Mouse (Mus musculus) B cell, adult 2 months (primary cell): ENCODE results near the gene Dop1a.
"Not testable (repeated sequence)": the region's sequence is repeated elsewhere in the genome, so short reads cannot be mapped to it uniquely, and the experiment has no call there.

Experiments
- DNase-seq, 2 experiments: peaks; one replicate each; pipeline ENCODE4 v3.0.0; 2022

Dop1a gene

GRCm38 (mm10) chr9:86587019-86587795 is 120.3 kb downstream of the Dop1a start:
- DNase-seq: no peak

- peak in 1 of 2 experiments; percentile 23 for DNase-seq
Observed at GRCm38 (mm10) chr9:86592676-86593668, 126.0 kb downstream of the Dop1a start.

DNA sequence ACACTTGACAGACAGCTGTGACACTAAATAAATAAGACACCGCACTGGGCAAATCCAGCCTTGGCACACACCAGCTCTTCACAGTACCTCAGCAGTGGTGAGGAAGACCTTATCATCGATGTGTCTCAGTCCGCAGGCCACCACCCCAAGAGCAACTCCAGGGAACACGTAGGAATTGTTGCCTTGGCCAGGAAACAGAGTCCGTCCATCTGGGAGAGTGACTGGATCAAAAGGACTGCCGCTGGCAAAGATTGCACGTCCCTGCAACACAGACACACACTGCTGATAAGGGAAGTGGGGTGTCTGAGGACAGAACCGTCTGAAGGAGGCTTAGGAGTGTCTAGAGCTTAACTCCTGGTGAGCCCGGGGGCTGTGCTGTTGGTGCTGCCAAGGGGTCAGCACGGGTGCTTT is 127.4 kb downstream of the Dop1a start:
- not testable (repeated sequence) for DNase-seq

GRCm38 (mm10) chr9:86596983-86597382 is 130.0 kb downstream of the Dop1a start:
- DNase-seq: not testable (repeated sequence)

DNA sequence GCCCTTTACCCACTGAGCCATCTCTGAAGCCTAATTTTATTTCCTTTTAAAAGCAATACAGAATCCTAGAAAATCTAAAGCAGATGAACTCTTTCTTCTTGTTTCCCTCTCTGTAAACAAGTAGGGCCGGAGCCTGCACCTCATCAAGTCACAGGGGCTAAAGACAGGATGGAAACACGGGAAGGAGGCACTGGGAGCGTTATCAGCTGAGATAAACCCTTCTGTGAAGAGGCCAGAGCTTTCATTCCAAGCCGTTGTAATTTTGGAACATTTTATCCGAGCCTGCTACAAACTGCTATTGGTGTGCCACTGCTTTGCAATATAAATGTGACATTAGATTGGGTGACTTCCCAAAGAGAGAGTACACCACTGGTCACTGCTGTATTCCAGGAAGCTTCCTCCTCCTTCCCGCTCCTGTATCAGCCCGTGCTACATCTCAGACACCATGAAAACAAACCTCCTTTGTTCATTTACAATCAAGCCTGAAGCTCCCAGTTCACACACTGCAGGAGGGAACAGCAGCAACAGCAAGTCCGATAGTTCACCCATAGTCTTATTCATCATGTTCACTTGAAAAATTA is 132.9 kb downstream of the Dop1a start:
- no peak for DNase-seq
